Mouse (Mus musculus): ENCODE results near the gene Slc41a3. TPM values are rescaled to one million over a fixed set of nuclear protein-coding genes. Genes with fewer than 3 reads are reported as not detected.

The Slc41a3 gene
- total and polyA plus RNA-seq, 3 experiments: 0.10 to 0.59 (median 0.15) TPM

- Histone ChIP-seq H3K9me3 (replicated peaks; ENCODE audit: low read length) (peaks cover 13% of the 10 kb centered on the region), H3K4me2 (ENCODE audit: insufficient read depth, low read depth, poor library complexity, severe bottlenecking) (no peak overlapping the region), H3K4me1 (ENCODE audit: control insufficient read depth in 1 of 2, insufficient read depth in 2 of 2) (peaks cover 0 to 10% of the 10 kb centered on the region in 2 experiments; a peak in 2 of 4 replicates), H3K9ac (ENCODE audit: insufficient read depth, low read depth) (no peak overlapping the region), H3K79me2 (replicated peaks; ENCODE audit: control insufficient read depth, extremely low read depth, insufficient read depth, poor library complexity, severe bottlenecking) (no peaks in the 10 kb centered on the region), H3K27me3 (replicated peaks) (peaks cover 91% of the 10 kb centered on the region), H3K4me3 (replicated peaks in 1 of 3; ENCODE audit: low read depth in 2 of 3, low read length in 2 of 3, poor library complexity in 1 of 3) (no peak overlapping the region), H3K27ac (ENCODE audit: insufficient read depth, low read depth) (no peak overlapping the region), H3K36me3 (replicated peaks in 1 of 2; ENCODE audit: control insufficient read depth in 1 of 2, insufficient read depth in 1 of 2, low read length in 1 of 2) (no peaks in the 10 kb centered on the region)
- no peak for DNase-seq (ENCODE audit: extremely low read depth)
- dilution Hi-C loops (cut with MboI; ENCODE audit: extremely low pct_ligation_motif_present, extremely low pct_unique_long_range_greater_than_20kb, low sequenced_read_pairs): no loop called here
- TF ChIP-seq ZC3H11A (IDR thresholded peaks at IDR 0.05; ENCODE audit: low read depth, low read length): no peak
- TF ChIP-seq MEF2A (IDR thresholded peaks at IDR 0.05; ENCODE audit: borderline replicate concordance, low read depth, low read length): no peak
- no peak for TF ChIP-seq ZMIZ1 (IDR thresholded peaks at IDR 0.05; ENCODE audit: low read depth, low read length)
- no peak for TF ChIP-seq NRF1 (IDR thresholded peaks at IDR 0.05; ENCODE audit: low read depth, low read length)
- TF ChIP-seq ZKSCAN1 (IDR thresholded peaks at IDR 0.05; ENCODE audit: borderline replicate concordance, low read depth, low read length): no peak
- TF ChIP-seq MAFK (IDR thresholded peaks at IDR 0.05; ENCODE audit: insufficient replicate concordance, low read length): no peak
- TF ChIP-seq IRF4 (IDR thresholded peaks at IDR 0.05; ENCODE audit: low read depth, low read length): no peak
- no peak for TF ChIP-seq SIN3A (IDR thresholded peaks at IDR 0.05; ENCODE audit: low read length)
- no peak for TF ChIP-seq POLR2AphosphoS2 (IDR thresholded peaks at IDR 0.05; ENCODE audit: low read depth, low read length)
- no peak for TF ChIP-seq UBTF (IDR thresholded peaks at IDR 0.05; ENCODE audit: low read depth, low read length)
- TF ChIP-seq MAZ (IDR thresholded peaks at IDR 0.05; ENCODE audit: low read depth, low read length): no peak
- TF ChIP-seq JUN (IDR thresholded peaks at IDR 0.05; ENCODE audit: insufficient read depth, low read depth, low read length): no peak
- TF ChIP-seq SMC3 (IDR thresholded peaks at IDR 0.05; ENCODE audit: low read depth, low read length): no peak
- TF ChIP-seq CTCF (conservative IDR thresholded peaks at IDR 0.05 in 1 of 2, IDR thresholded peaks at IDR 0.05 in 1 of 2; ENCODE audit: low read depth in 2 of 2, low read length in 2 of 2): no peak
- in situ Hi-C loops (cut with MboI; ENCODE audit: low pct_ligation_motif_present, low pct_unique_long_range_greater_than_20kb, low sequenced_read_pairs): no loop called here
Measured at GRCm38 (mm10) chr6:90600351-90600750, 4.2 kb upstream of the Slc41a3 start.

- H3K9me3 ChIP-seq (replicated peaks; ENCODE audit: low read length): no peaks in the 10 kb centered on the region
- no peak overlapping the region for H3K4me3 ChIP-seq (replicated peaks in 1 of 3; ENCODE audit: low read depth in 2 of 3, low read length in 2 of 3, poor library complexity in 1 of 3)
- TF ChIP-seq MAFK (IDR thresholded peaks at IDR 0.05; ENCODE audit: insufficient replicate concordance, low read length) (no peak), RCOR1 (conservative IDR thresholded peaks at IDR 0.05; ENCODE audit: low read depth, low read length) (no peak), NELFE (IDR thresholded peaks at IDR 0.05; ENCODE audit: low read depth, low read length) (no peak), MEF2A (IDR thresholded peaks at IDR 0.05; ENCODE audit: borderline replicate concordance, low read depth, low read length) (no peak), IRF4 (IDR thresholded peaks at IDR 0.05; ENCODE audit: low read depth, low read length) (no peak), CTCF (conservative IDR thresholded peaks at IDR 0.05 in 1 of 2, IDR thresholded peaks at IDR 0.05 in 1 of 2; ENCODE audit: low read depth in 2 of 2, low read length in 2 of 2) (no peak), CHD2 (IDR thresholded peaks at IDR 0.05; ENCODE audit: low read length) (no peak), ZC3H11A (IDR thresholded peaks at IDR 0.05; ENCODE audit: low read depth, low read length) (no peak), USF1 (IDR thresholded peaks at IDR 0.05; ENCODE audit: low read depth, low read length) (no peak), BHLHE40 (IDR thresholded peaks at IDR 0.05; ENCODE audit: low read depth, low read length) (no peak), NRF1 (IDR thresholded peaks at IDR 0.05; ENCODE audit: low read depth, low read length) (no peak), TBP (conservative IDR thresholded peaks at IDR 0.05; ENCODE audit: low read depth, low read length) (no peak), ELF1 (IDR thresholded peaks at IDR 0.05; ENCODE audit: low read depth, low read length) (no peak), EP300 (IDR thresholded peaks at IDR 0.05; ENCODE audit: low read length) (no peak), POLR2AphosphoS2 (IDR thresholded peaks at IDR 0.05; ENCODE audit: low read depth, low read length) (no peak), CHD1 (IDR thresholded peaks at IDR 0.05; ENCODE audit: low read depth, low read length) (no peak)
- DNase-seq (ENCODE audit: extremely low read depth): no peak
- in situ Hi-C loops (cut with MboI; ENCODE audit: low pct_ligation_motif_present, low pct_unique_long_range_greater_than_20kb, low sequenced_read_pairs): no loop called here
- no peak overlapping the region for H3K9ac ChIP-seq (ENCODE audit: insufficient read depth, low read depth)
- no peak overlapping the region for H3K4me2 ChIP-seq (ENCODE audit: insufficient read depth, low read depth, poor library complexity, severe bottlenecking)
- peaks cover 89% of the 10 kb centered on the region for H3K27me3 ChIP-seq (replicated peaks)
- peaks cover 2 to 11% of the 10 kb centered on the region in 2 experiments; a peak in 3 of 4 replicates for H3K4me1 ChIP-seq (ENCODE audit: control insufficient read depth in 1 of 2, insufficient read depth in 2 of 2)
- no peaks in the 10 kb centered on the region for H3K36me3 ChIP-seq (replicated peaks in 1 of 2; ENCODE audit: control insufficient read depth in 1 of 2, insufficient read depth in 1 of 2, low read length in 1 of 2)
- H3K27ac ChIP-seq (ENCODE audit: insufficient read depth, low read depth): no peak overlapping the region
- H3K79me2 ChIP-seq (replicated peaks; ENCODE audit: control insufficient read depth, extremely low read depth, insufficient read depth, poor library complexity, severe bottlenecking): no peaks in the 10 kb centered on the region
- dilution Hi-C loops (cut with MboI; ENCODE audit: extremely low pct_ligation_motif_present, extremely low pct_unique_long_range_greater_than_20kb, low sequenced_read_pairs): no loop called here
Measured at GRCm38 (mm10) chr6:90601736-90602135, 2.8 kb upstream of the Slc41a3 start.

Data from CH12.LX (cell line).